Mouse (Mus musculus) forebrain, postnatal 0 days (tissue): ENCODE measurements around the gene Adssl1. TPM values are rescaled to one million over a fixed set of nuclear protein-coding genes. Genes with fewer than 3 reads are reported as not detected.

Source experiments
- ATAC-seq: fragments of 200-750 bp; cut with Nextera tagmentation; 2 replicates; pipeline ENCODE4 v1.8.0; 2017; ENCODE audit warnings: mild to moderate bottlenecking, moderate library complexity
- DNase-seq: peaks from one replicate; pipeline ENCODE4 v3.0.0-alpha.2; 2015
- H3K27ac ChIP-seq: fragments of 300-500 bp; sonication (generic); 2 replicates; pipeline ENCODE4 v1.5.1; 2014; ENCODE audit warnings: low read depth, mild to moderate bottlenecking, antibody characterized with exemption, low read length, moderate library complexity, mixed read lengths
- H3K27me3 ChIP-seq: fragments of 300-500 bp; sonication (generic); 2 replicates; pipeline ENCODE4 v1.6.1; 2014; ENCODE audit warnings: mild to moderate bottlenecking, low read length, mixed read lengths; ENCODE audit not compliant: insufficient read depth
- H3K36me3 ChIP-seq: fragments of 300-500 bp; sonication (generic); 2 replicates; pipeline ENCODE4 v1.6.1; 2014; ENCODE audit warnings: mild to moderate bottlenecking, moderate library complexity; ENCODE audit not compliant: insufficient read depth
- H3K4me1 ChIP-seq: fragments of 300-500 bp; sonication (generic); 2 replicates; pipeline ENCODE4 v1.6.1; 2014; ENCODE audit warnings: antibody characterized with exemption; ENCODE audit not compliant: insufficient read depth
- H3K4me2 ChIP-seq: fragments of 300-500 bp; sonication (generic); 2 replicates; pipeline ENCODE4 v1.6.1; 2014; ENCODE audit warnings: low read depth, mild to moderate bottlenecking, moderate library complexity
- H3K4me3 ChIP-seq: fragments of 300-500 bp; sonication (generic); 2 replicates; pipeline ENCODE4 v1.5.1; 2014; ENCODE audit warnings: low read depth, low read length, mixed read lengths
- H3K9ac ChIP-seq: fragments of 300-500 bp; sonication (generic); 2 replicates; pipeline ENCODE4 v1.6.1; 2014; ENCODE audit warnings: mild to moderate bottlenecking
- H3K9me3 ChIP-seq: fragments of 300-500 bp; sonication (generic); 2 replicates; pipeline ENCODE4 v1.6.1; 2016; ENCODE audit warnings: low read length
- CTCF ChIP-seq: sonication (generic); IDR thresholded peaks from 2 replicates; pipeline ENCODE4 v1.5.1; 2016; ENCODE audit warnings: antibody characterized with exemption, control low read depth, low read depth
- WGBS: fragments of 180-500 bp; shearing (Covaris S2); extraction: QIAGEN DNeasy Blood & Tissue Kit; methylation state at CpG from one replicate; pipeline ENCODE4 v1.1.7; 2014; 5-methylcytosine and 5-hydroxymethylcytosine counted together
- polyA plus RNA-seq: library from polyadenylated mRNA; unstranded; fragments of >200 nt; fragmentation: Nextera tagmentation; extraction: Ambion mirVana; gene quantifications from 2 replicates; pipeline ENCODE4 v1.2.1, GENCODE M21; 2015
- total RNA-seq: library from RNA; depleted of rRNA; stranded (reverse); fragments of >200 nt; gene quantifications from 2 replicates; pipeline ENCODE4 v1.2.3, GENCODE M21; 2014

Adssl1 gene
- total and polyA plus RNA-seq, 2 experiments from 2014 or later = 1.8 to 4.7 TPM

- TF ChIP-seq CTCF = no peak
- peaks cover 9% of the 10 kb centered on the region for H3K4me1 ChIP-seq
- peak overlapping the region; percentile 50; the same call in 1 of the 2 replicates for H3K27ac ChIP-seq
- no peaks in the 10 kb centered on the region for H3K9me3 ChIP-seq
- ATAC-seq (no peak), DNase-seq (no peak)
- H3K36me3 ChIP-seq = peaks cover 52% of the 10 kb centered on the region
- H3K27me3 ChIP-seq = no peaks in the 10 kb centered on the region
- H3K4me2 ChIP-seq = no peak overlapping the region
- no peak overlapping the region for H3K4me3 ChIP-seq
- 32% methylated on average over 11 of the region's 11 CpGs for WGBS
- no peak overlapping the region for H3K9ac ChIP-seq
Observed at GRCm38 (mm10) chr12:112663303-112663702, 43.5 kb downstream of the Adssl1 start.

- Histone ChIP-seq H3K36me3 (peaks cover 52% of the 10 kb centered on the region), H3K4me1 (peaks cover 9% of the 10 kb centered on the region), H3K27me3 (no peaks in the 10 kb centered on the region), H3K4me3 (no peak overlapping the region), H3K27ac (peak overlapping the region; percentile 50; the same call in 1 of the 2 replicates), H3K4me2 (0 out of 2 replicates have a peak overlapping the region, but pooled peaks have one; percentile 17), H3K9me3 (no peaks in the 10 kb centered on the region), H3K9ac (peak overlapping the region; percentile 31; the same call in 1 of the 2 replicates)
- WGBS = 24% methylated on average over 12 of the region's 12 CpGs
- no peak for TF ChIP-seq CTCF
- DNase-seq (no peak), ATAC-seq (peak; percentile 20)
Observed at GRCm38 (mm10) chr12:112663716-112664115, 43.9 kb downstream of the Adssl1 start.

GRCm38 (mm10) chr12:112664124-112664523 is 44.3 kb downstream of the Adssl1 start:
- ATAC-seq (peak; percentile 53), DNase-seq (peak; percentile 43)
- peak; percentile 42 for TF ChIP-seq CTCF
- Histone ChIP-seq H3K27me3 (no peaks in the 10 kb centered on the region), H3K9me3 (no peaks in the 10 kb centered on the region), H3K4me3 (no peak overlapping the region), H3K27ac (peak overlapping the region; percentile 50; the same call in 1 of the 2 replicates), H3K4me2 (0 out of 2 replicates have a peak overlapping the region, but pooled peaks have one; percentile 17), H3K4me1 (peaks cover 9% of the 10 kb centered on the region), H3K36me3 (peaks cover 52% of the 10 kb centered on the region), H3K9ac (peak overlapping the region; percentile 31; the same call in 1 of the 2 replicates)
- WGBS = 15% methylated on average over 2 of the region's 2 CpGs

GRCm38 (mm10) chr12:112664656-112665055 is 44.8 kb downstream of the Adssl1 start:
- Histone ChIP-seq H3K27me3 (no peaks in the 10 kb centered on the region), H3K4me2 (no peak overlapping the region), H3K9me3 (no peaks in the 10 kb centered on the region), H3K4me3 (no peak overlapping the region), H3K36me3 (peaks cover 52% of the 10 kb centered on the region), H3K4me1 (peaks cover 9% of the 10 kb centered on the region), H3K9ac (no peak overlapping the region), H3K27ac (0 out of 2 replicates have a peak overlapping the region, but pooled peaks have one; percentile 50)
- DNase-seq (no peak), ATAC-seq (no peak)
- no peak for TF ChIP-seq CTCF
- 51% methylated on average over 5 of the region's 5 CpGs for whole genome bisulfite sequencing

GRCm38 (mm10) chr12:112665445-112665844 is 45.6 kb downstream of the Adssl1 start:
- Histone ChIP-seq H3K27me3 (no peaks in the 10 kb centered on the region), H3K4me2 (0 out of 2 replicates have a peak overlapping the region, but pooled peaks have one; percentile 4), H3K4me1 (peaks cover 9% of the 10 kb centered on the region), H3K9me3 (no peaks in the 10 kb centered on the region), H3K27ac (0 out of 2 replicates have a peak overlapping the region, but pooled peaks have one; percentile 50), H3K36me3 (peaks cover 57% of the 10 kb centered on the region), H3K4me3 (no peak overlapping the region), H3K9ac (peak overlapping the region; percentile 25; the same call in 1 of the 2 replicates)
- ATAC-seq = peak; percentile 38
- peak; percentile 82 for DNase-seq
- WGBS = 8% methylated on average over 18 of the region's 18 CpGs
- no peak for TF ChIP-seq CTCF

- Histone ChIP-seq H3K4me2 (0 out of 2 replicates have a peak overlapping the region, but pooled peaks have one; percentile 4), H3K36me3 (peaks cover 55% of the 10 kb centered on the region)
Observed at GRCm38 (mm10) chr12:112665881-112666544, 46.2 kb downstream of the Adssl1 start.

More at GRCm38 (mm10) chr12:112665881-112666544, 46.2 kb downstream of the Adssl1 start:
- ATAC-seq (no peak), DNase-seq (no peak)
- Histone ChIP-seq H3K4me1 (peaks cover 9% of the 10 kb centered on the region), H3K9me3 (no peaks in the 10 kb centered on the region), H3K27ac (0 out of 2 replicates have a peak overlapping the region, but pooled peaks have one; percentile 50), H3K9ac (peak overlapping the region; percentile 25; the same call in 1 of the 2 replicates), H3K27me3 (no peaks in the 10 kb centered on the region), H3K4me3 (no peak overlapping the region)
- TF ChIP-seq CTCF = no peak
- 82% methylated on average over 9 of the region's 9 CpGs for WGBS
